Mouse (Mus musculus): ENCODE measurements around the gene Dnajb3.
"Not testable (repeated sequence)": the region's sequence is repeated elsewhere in the genome, so short reads cannot be mapped to it uniquely, and the experiment has no call there.

The Dnajb3 gene

GRCm38 (mm10) chr1:88215466-88216380 lies 10.1 kb upstream of the Dnajb3 start:
- DNase-seq (ENCODE audit: low spot score in 2 of 2), result peak; percentile 3 to 4

DNA sequence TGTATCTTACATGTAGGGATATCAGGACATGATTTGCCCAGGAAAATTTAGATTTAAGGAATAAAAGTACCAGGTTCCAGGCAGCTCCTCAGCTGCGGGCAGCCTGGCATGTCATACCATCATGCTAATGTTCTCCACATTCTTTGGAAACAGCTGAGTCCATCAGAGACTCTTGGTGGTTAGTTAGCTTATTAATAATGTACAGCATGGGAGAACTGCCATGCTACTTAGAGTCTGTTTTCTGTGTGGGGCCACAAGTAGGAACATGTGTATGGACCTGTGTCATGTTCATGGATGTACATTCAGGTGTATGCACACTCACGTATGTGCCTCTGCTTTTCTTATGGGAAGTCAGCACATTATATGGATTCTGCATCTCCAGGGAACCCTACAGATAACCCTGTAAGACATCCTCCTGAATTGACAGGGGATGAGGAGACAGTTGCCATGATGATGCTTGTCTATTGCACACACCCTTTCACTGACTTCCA lies 8.9 kb upstream of the Dnajb3 start:
- DNase-seq (ENCODE audit: low spot score in 2 of 2), result peak; percentile 10 to 12

GRCm38 (mm10) chr1:88213766-88214461 lies 8.3 kb upstream of the Dnajb3 start:
- peak; percentile 7 to 8 for DNase-seq (ENCODE audit: low spot score in 2 of 2)

- peak; percentile 5 for DNase-seq (ENCODE audit: low spot score in 2 of 2)
Observed at GRCm38 (mm10) chr1:88213061-88213460, 7.5 kb upstream of the Dnajb3 start.

- DNase-seq (ENCODE audit: low spot score in 2 of 2), result peak; percentile 3 to 6
Observed at GRCm38 (mm10) chr1:88212341-88213045, 6.9 kb upstream of the Dnajb3 start.

DNA sequence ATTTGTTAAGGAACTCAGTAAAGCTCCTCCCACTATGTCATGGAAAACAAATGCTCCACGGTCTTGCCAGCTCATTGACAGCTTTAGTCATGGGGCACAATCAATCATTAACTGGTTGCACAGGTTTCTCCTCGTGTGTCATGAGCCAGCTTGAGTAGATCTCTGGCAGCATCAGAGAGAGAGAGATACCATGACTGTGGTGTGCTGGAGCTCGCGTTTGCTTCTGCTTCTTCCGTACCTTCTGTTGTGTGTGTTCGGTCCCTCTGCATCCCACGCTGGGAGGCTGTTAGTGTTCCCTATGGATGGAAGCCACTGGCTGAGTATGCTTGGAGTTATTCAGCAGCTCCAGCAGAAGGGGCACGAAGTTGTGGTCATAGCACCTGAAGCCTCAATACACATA lies 6.2 kb upstream of the Dnajb3 start, which contains the start of gene Ugt1a1:
Gene Ugt1a1 (plus strand): TSS at position 148 of the 400 bp plus-strand sequence.
- DNase-seq (ENCODE audit: low spot score in 2 of 2), result peak; percentile 1 to 2

GRCm38 (mm10) chr1:88206843-88207479 lies 1.4 kb upstream of the Dnajb3 start:
- DNase-seq (ENCODE audit: low spot score in 2 of 2), result no peak

DNA sequence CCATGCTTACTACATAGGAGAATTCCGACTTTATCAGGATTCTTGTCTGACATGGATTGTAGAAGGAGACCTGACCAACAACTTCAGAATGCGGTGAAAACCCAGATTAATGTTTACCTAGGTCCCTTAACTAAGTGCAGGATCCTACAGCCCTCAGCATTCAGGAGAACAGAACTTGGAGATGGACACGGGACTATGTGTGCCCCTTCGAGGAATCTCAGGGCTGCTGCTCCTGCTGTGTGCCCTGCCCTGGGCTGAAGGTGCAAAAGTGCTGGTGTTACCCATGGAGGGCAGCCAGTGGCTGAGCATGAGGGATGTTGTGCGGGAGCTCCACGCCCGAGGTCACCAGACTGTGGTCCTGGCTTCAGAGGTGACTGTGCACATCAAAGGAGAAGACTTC lies 5.1 kb downstream of the Dnajb3 start, which contains the start of gene Ugt1a2:
Gene Ugt1a2 (plus strand): TSS at position 146 of the 400 bp plus-strand sequence.
- DNase-seq (ENCODE audit: low spot score in 2 of 2), result no peak

GRCm38 (mm10) chr1:88199996-88200395 lies 5.6 kb downstream of the Dnajb3 start:
- no peak for DNase-seq (ENCODE audit: low spot score in 2 of 2)

- no peak for DNase-seq (ENCODE audit: low spot score in 2 of 2)
Observed at GRCm38 (mm10) chr1:88197443-88197842, 8.1 kb downstream of the Dnajb3 start.

GRCm38 (mm10) chr1:88195687-88196086 lies 9.9 kb downstream of the Dnajb3 start:
- DNase-seq (ENCODE audit: low spot score in 2 of 2), result no peak

DNA sequence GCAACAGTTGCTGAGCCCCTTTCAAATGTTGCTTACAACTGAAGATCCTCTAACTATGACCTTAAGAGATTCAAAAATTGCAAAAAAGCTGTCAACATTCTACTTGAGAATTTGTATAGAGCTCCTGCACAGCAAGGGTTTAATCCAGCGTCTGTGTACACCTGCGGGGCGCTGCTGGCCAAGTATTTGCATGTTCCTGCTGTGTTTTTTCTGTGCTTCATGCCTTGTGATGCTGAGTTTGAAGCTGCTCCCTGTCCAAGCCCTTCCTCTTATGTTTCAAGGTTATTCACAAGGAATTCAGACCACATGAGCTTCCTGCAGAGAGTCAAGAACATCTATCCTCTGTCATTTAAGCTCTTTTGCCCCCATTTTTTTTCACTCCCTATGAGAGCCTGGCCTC lies 13.4 kb downstream of the Dnajb3 start:
- no peak for DNase-seq (ENCODE audit: low spot score in 2 of 2)

DNA sequence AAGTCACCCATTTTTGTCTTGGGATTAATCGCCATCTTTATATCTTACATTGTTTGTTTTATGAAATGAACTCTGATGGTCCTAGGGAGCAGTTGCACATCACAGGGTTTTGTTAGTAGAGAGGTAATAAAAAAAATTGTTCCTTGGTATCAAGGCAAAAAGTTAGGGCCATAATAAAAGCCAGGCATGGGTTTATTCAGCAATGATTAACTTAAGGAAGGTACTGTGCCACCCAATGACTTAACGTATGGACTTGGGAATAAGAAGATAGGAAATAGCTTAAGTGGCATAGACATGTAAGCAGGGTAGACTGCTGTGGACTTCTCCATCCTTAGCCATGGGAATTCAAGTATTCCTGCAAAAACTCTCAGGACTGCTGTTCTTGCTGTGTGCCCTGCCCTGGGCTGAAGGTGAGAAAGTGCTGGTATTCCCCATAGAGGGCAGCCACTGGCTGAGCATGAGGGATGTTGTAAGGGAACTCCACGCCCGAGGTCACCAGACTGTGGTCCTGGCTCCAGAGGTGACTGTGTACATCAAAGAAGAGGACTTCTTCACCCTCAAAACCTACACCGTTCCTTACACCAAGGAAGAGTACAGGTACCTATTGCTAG lies 19.2 kb downstream of the Dnajb3 start:
- no peak for DNase-seq (ENCODE audit: low spot score in 2 of 2)

DNA sequence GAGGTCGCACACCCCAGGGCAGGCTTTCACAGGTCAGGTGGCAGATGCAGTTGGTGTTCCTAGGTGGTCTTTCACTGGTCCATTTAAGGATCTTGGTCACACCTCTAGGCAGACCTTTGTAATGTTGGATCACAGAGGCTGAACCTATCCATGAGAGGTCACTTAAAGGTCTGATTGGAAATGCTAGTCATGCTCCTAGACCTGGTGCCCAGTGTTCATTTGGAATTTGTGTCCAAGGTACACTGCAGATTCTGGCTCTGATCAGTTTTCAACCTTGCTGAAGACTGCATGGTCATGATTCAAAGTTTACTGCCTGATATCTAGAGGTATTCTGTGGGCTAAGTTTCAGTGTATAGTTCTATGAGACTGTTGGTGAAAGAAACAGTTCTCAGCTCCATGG lies 25.9 kb downstream of the Dnajb3 start:
- no peak for DNase-seq (ENCODE audit: low spot score in 2 of 2)

GRCm38 (mm10) chr1:88172190-88172589 lies 33.4 kb downstream of the Dnajb3 start:
- DNase-seq (ENCODE audit: low spot score in 2 of 2), result not testable (repeated sequence)

DNA sequence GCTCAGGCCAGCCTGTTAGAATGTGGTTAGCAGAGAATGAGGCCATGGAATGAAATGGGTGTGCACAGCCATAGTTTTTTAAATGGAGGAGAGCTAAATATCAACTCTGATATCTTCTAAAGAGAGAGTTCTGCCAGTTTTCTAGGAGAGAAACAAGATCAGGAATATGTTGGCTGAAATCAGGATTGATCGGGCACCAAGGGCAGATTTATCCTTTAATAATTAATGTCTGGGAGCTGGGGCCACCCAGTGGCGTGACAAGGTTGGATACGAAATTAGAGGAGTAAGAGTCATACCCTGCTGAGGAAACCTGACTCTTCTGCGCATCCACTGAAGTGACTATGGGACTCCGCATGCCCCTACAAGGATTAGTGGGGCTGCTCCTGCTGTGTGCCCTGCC lies 39.9 kb downstream of the Dnajb3 start, which contains the start of gene Ugt1a5:
Gene Ugt1a5 (plus strand): TSS at position 302 of the 400 bp plus-strand sequence.
- DNase-seq (ENCODE audit: low spot score in 2 of 2), result no peak

DNA sequence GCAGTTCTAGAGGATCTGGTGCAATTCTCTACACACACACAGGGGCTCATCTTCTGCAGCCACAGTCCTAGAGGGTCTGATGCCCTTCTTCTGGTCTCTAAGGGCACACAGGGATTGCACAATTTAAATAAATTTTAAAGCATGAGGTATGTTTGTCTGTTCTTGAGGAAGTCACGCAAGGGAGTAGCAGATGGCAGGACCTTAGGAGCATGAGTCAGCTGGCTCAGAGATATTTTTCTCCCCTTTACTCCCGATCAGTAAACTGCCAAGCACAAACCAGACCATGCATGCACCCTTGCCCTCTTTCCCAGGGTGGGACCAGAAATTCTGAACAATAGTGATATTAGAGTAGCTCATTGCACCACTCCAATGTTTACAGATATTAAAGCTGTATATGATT lies 47.2 kb downstream of the Dnajb3 start:
- DNase-seq (ENCODE audit: low spot score in 2 of 2), result no peak
